Mouse (Mus musculus) MEL (cell line): ENCODE results near the gene Thada. TPM values are rescaled to one million over a fixed set of nuclear protein-coding genes. Genes with fewer than 3 reads are reported as not detected.

Source experiments
- DNase-seq: peaks from one replicate; pipeline ENCODE4 v3.0.0; 2011; ENCODE audit warnings: low read depth, low spot score
- H3K27ac ChIP-seq: 2 replicates; pipeline ENCODE4 v1.5.1; 2012; ENCODE audit warnings: low read depth, mild to moderate bottlenecking, control low read depth, low read length, moderate library complexity; ENCODE audit not compliant: control insufficient read depth
- H3K27me3 ChIP-seq, 2 experiments: fragments of 150-350 bp in 1 of 2; sonication (generic) in 1 of 2; 2 replicates each; pipeline ENCODE4 v1.6.1; 2012; ENCODE audit warnings: low read length in 2 of 2, mild to moderate bottlenecking in 2 of 2, improper control_type of control experiment in 1 of 2, moderate library complexity in 1 of 2; ENCODE audit not compliant: insufficient read depth in 2 of 2, control insufficient read depth in 1 of 2
- H3K36me3 ChIP-seq, 2 experiments: 2 replicates each; pipeline ENCODE4 v1.6.1; 2012 to 2014; ENCODE audit warnings: low read length in 2 of 2, improper control_type of control experiment in 1 of 2, inconsistent platforms in 1 of 2, mild to moderate bottlenecking in 1 of 2; ENCODE audit not compliant: insufficient read depth in 2 of 2, control insufficient read depth in 1 of 2
- H3K4me1 ChIP-seq, 2 experiments: fragments of 150-350 bp in 1 of 2; sonication (generic) in 1 of 2; 2 replicates each; pipeline ENCODE4 v1.6.1; 2012; ENCODE audit warnings: low read length in 2 of 2, improper control_type of control experiment in 1 of 2, mild to moderate bottlenecking in 1 of 2; ENCODE audit not compliant: insufficient read depth in 2 of 2, control insufficient read depth in 1 of 2
- H3K4me3 ChIP-seq, 2 experiments: fragments of 150-350 bp in 1 of 2; sonication (generic) in 1 of 2; 2 replicates each; pipeline ENCODE4 v1.5.1; 2012; ENCODE audit warnings: low read depth in 2 of 2, low read length in 2 of 2, mild to moderate bottlenecking in 2 of 2, moderate library complexity in 2 of 2, control low read depth in 1 of 2, improper control_type of control experiment in 1 of 2; ENCODE audit not compliant: control insufficient read depth in 1 of 2, insufficient read depth in 1 of 2
- H3K79me2 ChIP-seq: 2 replicates; pipeline ENCODE4 v1.6.1; 2012; ENCODE audit warnings: mild to moderate bottlenecking, low read length, moderate library complexity; ENCODE audit not compliant: control insufficient read depth, poor library complexity, insufficient read depth
- H3K9ac ChIP-seq: 2 replicates; pipeline ENCODE4 v1.6.1; 2012; ENCODE audit warnings: low read depth, mild to moderate bottlenecking, control low read depth, low read length, moderate library complexity; ENCODE audit not compliant: control insufficient read depth, poor library complexity, severe bottlenecking
- H3K9me3 ChIP-seq: fragments of 150-350 bp; sonication (generic); replicated peaks from 2 replicates; pipeline ENCODE4 v1.6.1; 2012; ENCODE audit warnings: mild to moderate bottlenecking, low read length, improper control_type of control experiment, moderate library complexity; ENCODE audit not compliant: insufficient read depth
- BHLHE40 ChIP-seq: IDR thresholded peaks from 2 replicates; pipeline ENCODE4 v1.6.1; 2012; ENCODE audit warnings: low read depth, mild to moderate bottlenecking, inconsistent platforms, low read length, improper control_type of control experiment, borderline replicate concordance
- CHD1 ChIP-seq: IDR thresholded peaks from 2 replicates; pipeline ENCODE4 v1.6.1; 2012; ENCODE audit warnings: low read depth, mild to moderate bottlenecking, inconsistent platforms, low read length, improper control_type of control experiment
- CHD2 ChIP-seq: IDR thresholded peaks from 2 replicates; pipeline ENCODE4 v1.6.1; 2011; ENCODE audit warnings: low read length, improper control_type of control experiment
- CTCF ChIP-seq, 3 experiments: IDR thresholded peaks in 2 of 3; conservative IDR thresholded peaks in 1 of 3; 2 replicates each; pipeline ENCODE4 v1.5.1; 2011 to 2012; ENCODE audit warnings: low read length in 3 of 3, low read depth in 2 of 3, mild to moderate bottlenecking in 2 of 3, improper control_type of control experiment in 1 of 3, inconsistent platforms in 1 of 3, mixed read lengths in 1 of 3, moderate library complexity in 1 of 3; ENCODE audit not compliant: control insufficient read depth in 1 of 3, insufficient read depth in 1 of 3, poor library complexity in 1 of 3, severe bottlenecking in 1 of 3
- GABPA ChIP-seq: IDR thresholded peaks from 2 replicates; pipeline ENCODE4 v1.6.1; 2012; ENCODE audit warnings: low read depth, mild to moderate bottlenecking, inconsistent platforms, low read length, improper control_type of control experiment, moderate library complexity
- GATA1 ChIP-seq: IDR thresholded peaks from 2 replicates; pipeline ENCODE4 v1.6.1; 2011; ENCODE audit warnings: low read depth, low read length, improper control_type of control experiment
- JUND ChIP-seq: IDR thresholded peaks from 2 replicates; pipeline ENCODE4 v1.6.1; 2011; ENCODE audit warnings: low read depth, mild to moderate bottlenecking, improper control_type of control experiment, low read length
- MAZ ChIP-seq: IDR thresholded peaks from 2 replicates; pipeline ENCODE4 v1.6.1; 2012; ENCODE audit warnings: low read depth, mild to moderate bottlenecking, inconsistent platforms, low read length, improper control_type of control experiment
- MXI1 ChIP-seq: IDR thresholded peaks from 2 replicates; pipeline ENCODE4 v1.6.1; 2011; ENCODE audit warnings: mild to moderate bottlenecking, low read depth, low read length, improper control_type of control experiment
- MYC ChIP-seq: IDR thresholded peaks from 2 replicates; pipeline ENCODE4 v1.6.1; 2011; ENCODE audit warnings: low read depth, mild to moderate bottlenecking, low read length, improper control_type of control experiment, moderate library complexity
- POLR2AphosphoS5 ChIP-seq: IDR thresholded peaks from 2 replicates; pipeline ENCODE4 v1.6.1; 2012; ENCODE audit warnings: low read depth, borderline replicate concordance, mild to moderate bottlenecking, inconsistent platforms, low read length, moderate library complexity, mixed read lengths
- RCOR1 ChIP-seq: IDR thresholded peaks from 2 replicates; pipeline ENCODE4 v1.6.1; 2012; ENCODE audit warnings: low read depth, mild to moderate bottlenecking, inconsistent platforms, low read length, improper control_type of control experiment
- SIN3A ChIP-seq: IDR thresholded peaks from 2 replicates; pipeline ENCODE4 v1.6.1; 2012; ENCODE audit warnings: low read length, improper control_type of control experiment, inconsistent platforms
- TAL1 ChIP-seq: IDR thresholded peaks from 2 replicates; pipeline ENCODE4 v1.6.1; 2012; ENCODE audit warnings: mild to moderate bottlenecking, inconsistent platforms, low read length, moderate library complexity, mixed read lengths
- TBP ChIP-seq: IDR thresholded peaks from 2 replicates; pipeline ENCODE4 v1.8.0; 2011; ENCODE audit warnings: low read depth, low read length, improper control_type of control experiment
- TCF12 ChIP-seq: IDR thresholded peaks from 2 replicates; pipeline ENCODE4 v1.6.1; 2014; ENCODE audit warnings: low read depth, mild to moderate bottlenecking, inconsistent platforms, low read length, improper control_type of control experiment, moderate library complexity
- UBTF ChIP-seq: IDR thresholded peaks from 2 replicates; pipeline ENCODE4 v1.6.1; 2012; ENCODE audit warnings: low read depth, mild to moderate bottlenecking, inconsistent platforms, low read length, improper control_type of control experiment, moderate library complexity, borderline replicate concordance; ENCODE audit not compliant: insufficient read depth
- USF2 ChIP-seq, 2 experiments: IDR thresholded peaks; 2 replicates each; pipeline ENCODE4 v1.6.1; 2011 to 2012; ENCODE audit warnings: improper control_type of control experiment in 2 of 2, low read length in 2 of 2, borderline replicate concordance in 1 of 2, inconsistent platforms in 1 of 2, low read depth in 1 of 2, mild to moderate bottlenecking in 1 of 2; ENCODE audit not compliant: insufficient read depth in 1 of 2
- ZC3H11A ChIP-seq: IDR thresholded peaks from 2 replicates; pipeline ENCODE4 v1.6.1; 2012; ENCODE audit warnings: low read depth, mild to moderate bottlenecking, inconsistent platforms, low read length, improper control_type of control experiment
- ZNF384 ChIP-seq: IDR thresholded peaks from 2 replicates; pipeline ENCODE4 v1.6.1; 2012; ENCODE audit warnings: low read depth, mild to moderate bottlenecking, inconsistent platforms, low read length, improper control_type of control experiment
- polyA plus RNA-seq, 2 experiments: library from polyadenylated mRNA; stranded (reverse) in 1 of 2; unstranded in 1 of 2; fragments of >175 nt in 1 of 2; fragments of >200 nt in 1 of 2; gene quantifications; 2 replicates each; pipeline versions ENCODE4 v1.2.1 to v1.2.4; 2012; ENCODE audit warnings: low replicate concordance in 2 of 2, low read depth in 1 of 2; ENCODE audit not compliant: insufficient read length in 2 of 2, insufficient read depth in 1 of 2, missing spikeins in 1 of 2
- total RNA-seq: library from RNA; depleted of rRNA; stranded (reverse); fragments of 300-350 nt; gene quantifications from 2 replicates; pipeline ENCODE4 v1.2.3, GENCODE M21; 2012

Gene Thada
- total and polyA plus RNA-seq, 3 experiments: 19.8 to 20.6 TPM; not detected in 1

GRCm38 (mm10) chr17:84497026-84497425 lies 31.0 kb upstream of the Thada start:
- no peak overlapping the region for H3K9ac ChIP-seq

GRCm38 (mm10) chr17:84492255-84492880 lies 26.4 kb upstream of the Thada start:
- Histone ChIP-seq H3K79me2 (no peaks in the 10 kb centered on the region), H3K4me3 (no peak overlapping the region), H3K9me3 (no peaks in the 10 kb centered on the region), H3K4me1 (no peaks in the 10 kb centered on the region; a peak in 1 of 4 replicates), H3K27ac (no peak overlapping the region), H3K36me3 (no peaks in the 10 kb centered on the region), H3K27me3 (peaks cover 11 to 20% of the 10 kb centered on the region in 2 experiments), H3K9ac (no peak overlapping the region)
- TF ChIP-seq ZC3H11A (no peak), BHLHE40 (no peak), MXI1 (no peak), GABPA (no peak), POLR2AphosphoS5 (no peak), CHD2 (no peak), RCOR1 (no peak), USF2 (IDR thresholded peaks at IDR 0.05; ENCODE audit: borderline replicate concordance in 1 of 2, insufficient read depth in 1 of 2, low read depth in 1 of 2, low read length in 2 of 2) (no peak), CTCF (IDR thresholded peaks at IDR 0.05 in 2 of 3, conservative IDR thresholded peaks at IDR 0.05 in 1 of 3; ENCODE audit: control insufficient read depth in 1 of 3, insufficient read depth in 1 of 3, low read depth in 2 of 3, low read length in 3 of 3, poor library complexity in 1 of 3, severe bottlenecking in 1 of 3) (no peak)
- no peak for DNase-seq

More at GRCm38 (mm10) chr17:84497026-84497425, 31.0 kb upstream of the Thada start:
- H3K4me3 ChIP-seq: no peak overlapping the region
- no peaks in the 10 kb centered on the region for H3K9me3 ChIP-seq
- TF ChIP-seq TCF12 (no peak), SIN3A (no peak), TAL1 (no peak), ZNF384 (no peak), GATA1 (no peak), MAZ (no peak), UBTF (no peak), JUND (no peak), TBP (no peak), GABPA (no peak), CHD1 (no peak), POLR2AphosphoS5 (no peak), MYC (no peak)
- H3K27ac ChIP-seq: no peak overlapping the region
- peaks cover 10 to 11% of the 10 kb centered on the region in 2 experiments for H3K27me3 ChIP-seq
- H3K79me2 ChIP-seq: no peaks in the 10 kb centered on the region
- no peaks in the 10 kb centered on the region for H3K4me1 ChIP-seq
- H3K36me3 ChIP-seq: no peaks in the 10 kb centered on the region
- no peak for DNase-seq
